Mouse (Mus musculus) liver, adult 2 months (tissue): ENCODE measurements around the gene Rhox2c.
"Not testable (repeated sequence)": the region's sequence is repeated elsewhere in the genome, so short reads cannot be mapped to it uniquely, and the experiment has no call there.

Source experiments
- CTCF ChIP-seq: fragments of 200-500 bp; IDR thresholded peaks from 2 replicates; pipeline ENCODE4 v1.5.1; 2011; ENCODE audit warnings: low read depth, low read length, control low read depth
- POLR2A ChIP-seq: fragments of 200-500 bp; IDR thresholded peaks from 2 replicates; pipeline ENCODE4 v1.6.1; 2011; ENCODE audit warnings: low read length, control low read depth; ENCODE audit not compliant: insufficient read depth; ENCODE audit errors: extremely low read depth

- TF ChIP-seq CTCF, POLR2A: not testable (repeated sequence)
Measured at GRCm38 (mm10) chrX:37458285-37458684, 4.8 kb downstream of the Rhox2c start, which contains the start of gene Rhox3c.
